Mouse (Mus musculus) naive thymus-derived CD4-positive, alpha-beta T cell, adult 5 months (primary cell): ENCODE results near the gene Rasl11a. TPM values are rescaled to one million over a fixed set of nuclear protein-coding genes. Genes with fewer than 3 reads are reported as not detected.

Experiments
- polyA plus RNA-seq: library from polyadenylated mRNA; unstranded; fragments of 100-300 nt; shearing (Covaris generic); gene quantifications from one replicate; pipeline ENCODE4 v1.2.1, GENCODE M21; 2017

The Rasl11a gene
- polyA plus RNA-seq: not detected

DNA sequence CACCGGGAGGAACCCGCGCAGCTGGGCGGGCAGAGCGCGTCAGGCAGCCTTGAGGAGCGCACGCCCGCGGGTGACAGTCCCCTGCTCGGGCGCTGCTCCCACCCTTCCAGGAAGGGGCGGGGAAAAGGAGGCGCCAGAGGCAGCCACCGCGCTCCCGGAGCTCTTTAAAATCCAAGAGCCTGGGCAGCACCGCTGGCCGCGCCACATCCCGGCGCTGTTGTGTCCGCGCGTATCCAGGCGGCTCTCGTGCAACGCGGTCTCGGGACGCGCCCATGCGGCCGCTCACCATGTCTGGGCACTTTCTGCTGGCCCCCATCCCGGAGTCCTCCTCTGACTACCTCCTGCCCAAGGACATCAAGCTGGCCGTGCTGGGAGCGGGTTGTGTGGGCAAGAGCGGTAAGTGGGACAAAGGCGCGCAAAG, at the start of gene Rasl11a:
Rasl11a (plus strand) TSS at position 127 of the 421 bp plus-strand sequence.

DNA sequence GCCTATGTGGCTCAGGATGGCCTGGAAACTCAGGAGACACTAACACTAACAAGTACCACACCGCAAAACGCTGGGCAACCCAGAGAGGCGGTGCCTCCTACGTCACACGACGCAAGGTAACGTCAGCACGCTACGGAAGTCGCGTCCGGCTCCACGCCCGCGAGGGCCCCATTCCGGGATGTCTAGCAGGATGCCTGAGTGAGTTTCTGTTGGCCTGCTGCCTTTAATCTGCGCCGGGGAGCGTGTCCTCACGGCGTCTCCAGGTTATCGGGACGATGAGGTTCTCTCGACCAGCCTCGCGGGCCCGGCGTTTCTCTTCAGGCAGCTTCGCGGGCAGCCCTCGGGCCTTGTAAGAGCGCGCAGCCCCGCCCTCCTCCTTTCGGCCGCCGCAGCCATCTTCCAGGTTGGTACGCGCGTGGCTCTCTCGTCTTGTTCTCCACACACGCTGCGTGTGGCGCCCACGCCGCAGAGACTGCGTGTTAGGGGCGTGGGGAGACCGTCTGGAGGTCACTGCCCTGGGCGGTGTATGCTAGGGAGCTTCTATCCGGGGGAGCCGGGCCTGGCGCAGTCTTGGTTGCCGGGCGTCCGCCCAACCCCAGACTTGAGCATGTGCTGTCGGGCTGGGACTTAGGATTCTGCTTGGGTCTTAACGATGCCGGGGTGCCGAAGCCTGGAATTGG, 12.0 kb upstream of the Rasl11a start, which contains the start of gene Rpl21:
Rpl21 (plus strand) TSS at position 122 of the 680 bp plus-strand sequence.

Other genes with a start within 250 kb of the Rasl11a start
- gene Usp12, start 50.1 kb upstream of the Rasl11a start, polyA plus RNA-seq: 67.1 TPM
- 473 TPM for gene Rpl21, start 12.2 kb upstream of the Rasl11a start, polyA plus RNA-seq
- gene Gtf3a, start 103.6 kb downstream of the Rasl11a start, polyA plus RNA-seq: 59.1 TPM
- gene Mtif3, start 118.7 kb downstream of the Rasl11a start, polyA plus RNA-seq: 16.4 TPM
- 23.1 TPM for gene Lnx2, start 231.5 kb downstream of the Rasl11a start, polyA plus RNA-seq
- gene Polr1d, start 232.0 kb downstream of the Rasl11a start, polyA plus RNA-seq: 152 TPM